Mouse (Mus musculus) forebrain, postnatal 0 days (tissue): ENCODE results near the gene Ski. TPM values are rescaled to one million over a fixed set of nuclear protein-coding genes. Genes with fewer than 3 reads are reported as not detected.
A peak's percentile ranks its signal among the peaks of the same experiment; 100 is the strongest.

Experiments used
- ATAC-seq: fragments of 200-750 bp; cut with Nextera tagmentation; 2 replicates; pipeline ENCODE4 v1.8.0; 2017; ENCODE audit warnings: mild to moderate bottlenecking, moderate library complexity
- DNase-seq: peaks from one replicate; pipeline ENCODE4 v3.0.0-alpha.2; 2015
- H3K27ac ChIP-seq: fragments of 300-500 bp; sonication (generic); 2 replicates; pipeline ENCODE4 v1.5.1; 2014; ENCODE audit warnings: low read depth, mild to moderate bottlenecking, antibody characterized with exemption, low read length, moderate library complexity, mixed read lengths
- H3K27me3 ChIP-seq: fragments of 300-500 bp; sonication (generic); 2 replicates; pipeline ENCODE4 v1.6.1; 2014; ENCODE audit warnings: mild to moderate bottlenecking, low read length, mixed read lengths; ENCODE audit not compliant: insufficient read depth
- H3K36me3 ChIP-seq: fragments of 300-500 bp; sonication (generic); 2 replicates; pipeline ENCODE4 v1.6.1; 2014; ENCODE audit warnings: mild to moderate bottlenecking, moderate library complexity; ENCODE audit not compliant: insufficient read depth
- H3K4me1 ChIP-seq: fragments of 300-500 bp; sonication (generic); 2 replicates; pipeline ENCODE4 v1.6.1; 2014; ENCODE audit warnings: antibody characterized with exemption; ENCODE audit not compliant: insufficient read depth
- H3K4me2 ChIP-seq: fragments of 300-500 bp; sonication (generic); 2 replicates; pipeline ENCODE4 v1.6.1; 2014; ENCODE audit warnings: low read depth, mild to moderate bottlenecking, moderate library complexity
- H3K4me3 ChIP-seq: fragments of 300-500 bp; sonication (generic); 2 replicates; pipeline ENCODE4 v1.5.1; 2014; ENCODE audit warnings: low read depth, low read length, mixed read lengths
- H3K9ac ChIP-seq: fragments of 300-500 bp; sonication (generic); 2 replicates; pipeline ENCODE4 v1.6.1; 2014; ENCODE audit warnings: mild to moderate bottlenecking
- H3K9me3 ChIP-seq: fragments of 300-500 bp; sonication (generic); 2 replicates; pipeline ENCODE4 v1.6.1; 2016; ENCODE audit warnings: low read length
- CTCF ChIP-seq: sonication (generic); IDR thresholded peaks from 2 replicates; pipeline ENCODE4 v1.5.1; 2016; ENCODE audit warnings: antibody characterized with exemption, control low read depth, low read depth
- WGBS: fragments of 180-500 bp; shearing (Covaris S2); extraction: QIAGEN DNeasy Blood & Tissue Kit; methylation state at CpG from one replicate; pipeline ENCODE4 v1.1.7; 2014; 5-methylcytosine and 5-hydroxymethylcytosine counted together
- polyA plus RNA-seq: library from polyadenylated mRNA; unstranded; fragments of >200 nt; fragmentation: Nextera tagmentation; extraction: Ambion mirVana; gene quantifications from 2 replicates; pipeline ENCODE4 v1.2.1, GENCODE M21; 2015
- total RNA-seq: library from RNA; depleted of rRNA; stranded (reverse); fragments of >200 nt; gene quantifications from 2 replicates; pipeline ENCODE4 v1.2.3, GENCODE M21; 2014

The Ski gene
- total and polyA plus RNA-seq, 2 experiments from 2014 or later, result 12.2 to 68.7 TPM

- DNase-seq (no peak), ATAC-seq (no peak)
- WGBS, result 81% methylated on average over 12 of the region's 12 CpGs
- Histone ChIP-seq H3K4me1 (peaks cover 8% of the 10 kb centered on the region), H3K4me3 (no peak overlapping the region), H3K4me2 (no peak overlapping the region), H3K36me3 (no peaks in the 10 kb centered on the region), H3K27me3 (no peaks in the 10 kb centered on the region), H3K9ac (no peak overlapping the region), H3K9me3 (no peaks in the 10 kb centered on the region), H3K27ac (no peak overlapping the region)
- TF ChIP-seq CTCF, result no peak
These were observed 20.8 kb upstream of the Ski start for GRCm38 (mm10) chr4:155243233-155243632.

GRCm38 (mm10) chr4:155242292-155242691 lies 19.9 kb upstream of the Ski start:
- Histone ChIP-seq H3K9ac (no peak overlapping the region), H3K27ac (no peak overlapping the region), H3K4me2 (no peak overlapping the region), H3K4me1 (peaks cover 8% of the 10 kb centered on the region), H3K36me3 (no peaks in the 10 kb centered on the region), H3K4me3 (no peak overlapping the region), H3K9me3 (no peaks in the 10 kb centered on the region), H3K27me3 (no peaks in the 10 kb centered on the region)
- TF ChIP-seq CTCF, result no peak
- DNase-seq (no peak), ATAC-seq (no peak)
- 92% methylated on average over 5 of the region's 5 CpGs for WGBS

GRCm38 (mm10) chr4:155241789-155242188 lies 19.4 kb upstream of the Ski start:
- Histone ChIP-seq H3K27ac (no peak overlapping the region), H3K36me3 (no peaks in the 10 kb centered on the region), H3K4me3 (no peak overlapping the region), H3K9ac (no peak overlapping the region), H3K4me1 (peaks cover 8% of the 10 kb centered on the region), H3K4me2 (no peak overlapping the region), H3K27me3 (no peaks in the 10 kb centered on the region), H3K9me3 (no peaks in the 10 kb centered on the region)
- 78% methylated on average over 9 of the region's 9 CpGs for WGBS
- DNase-seq (no peak), ATAC-seq (no peak)
- no peak for TF ChIP-seq CTCF

GRCm38 (mm10) chr4:155239494-155239893 lies 17.1 kb upstream of the Ski start:
- H3K36me3 ChIP-seq, result no peaks in the 10 kb centered on the region
- no peaks in the 10 kb centered on the region for H3K9me3 ChIP-seq
- H3K27me3 ChIP-seq, result no peaks in the 10 kb centered on the region
- no peak for ATAC-seq
- peaks cover 19% of the 10 kb centered on the region for H3K4me1 ChIP-seq
- H3K27ac ChIP-seq, result no peak overlapping the region
- 51% methylated on average over 6 of the region's 6 CpGs for WGBS
- no peak for TF ChIP-seq CTCF
- no peak for DNase-seq
- no peak overlapping the region for H3K9ac ChIP-seq
- H3K4me3 ChIP-seq, result no peak overlapping the region
- no peak overlapping the region for H3K4me2 ChIP-seq

- no peak overlapping the region for H3K27ac ChIP-seq
- H3K4me3 ChIP-seq, result no peak overlapping the region
- no peak overlapping the region for H3K4me2 ChIP-seq
- H3K9ac ChIP-seq, result no peak overlapping the region
- peaks cover 29% of the 10 kb centered on the region for H3K4me1 ChIP-seq
- H3K36me3 ChIP-seq, result no peaks in the 10 kb centered on the region
- WGBS, result 70% methylated on average over 5 of the region's 5 CpGs
- no peak for TF ChIP-seq CTCF
- no peak for ATAC-seq
- no peak for DNase-seq
- no peaks in the 10 kb centered on the region for H3K9me3 ChIP-seq
- H3K27me3 ChIP-seq, result no peaks in the 10 kb centered on the region
These were observed 15.9 kb upstream of the Ski start for GRCm38 (mm10) chr4:155238276-155238675.

GRCm38 (mm10) chr4:155236737-155237385 lies 14.5 kb upstream of the Ski start:
- H3K27me3 ChIP-seq, result no peaks in the 10 kb centered on the region
- no peak overlapping the region for H3K9ac ChIP-seq
- WGBS, result 83% methylated on average over 12 of the region's 12 CpGs
- peaks cover 29% of the 10 kb centered on the region for H3K4me1 ChIP-seq
- TF ChIP-seq CTCF, result no peak
- no peak for ATAC-seq
- H3K9me3 ChIP-seq, result no peaks in the 10 kb centered on the region
- no peak overlapping the region for H3K4me2 ChIP-seq
- DNase-seq, result no peak
- peak overlapping the region; percentile 95; the same call in 1 of the 2 replicates for H3K27ac ChIP-seq
- H3K36me3 ChIP-seq, result no peaks in the 10 kb centered on the region
- no peak overlapping the region for H3K4me3 ChIP-seq

- Histone ChIP-seq H3K4me2 (peak overlapping the region; percentile 34), H3K9me3 (no peaks in the 10 kb centered on the region), H3K4me3 (no peak overlapping the region), H3K27ac (peak overlapping the region; percentile 95), H3K9ac (peak overlapping the region; percentile 53), H3K27me3 (no peaks in the 10 kb centered on the region), H3K4me1 (peaks cover 29% of the 10 kb centered on the region), H3K36me3 (no peaks in the 10 kb centered on the region)
- 4% methylated on average over 18 of the region's 18 CpGs for WGBS
- peak; percentile 23; the same call in 1 of the 2 replicates for TF ChIP-seq CTCF
- peak; percentile 95 for ATAC-seq
- DNase-seq, result peak; percentile 96
These were observed 13.1 kb upstream of the Ski start for GRCm38 (mm10) chr4:155235311-155236119.
